Mouse (Mus musculus) midbrain, postnatal 0 days (tissue): ENCODE measurements around the gene Pced1b. TPM values are rescaled to one million over a fixed set of nuclear protein-coding genes. Genes with fewer than 3 reads are reported as not detected.

ENCODE experiments used
- ATAC-seq: fragments of 200-750 bp; cut with Nextera tagmentation; 2 replicates; pipeline ENCODE4 v1.8.0; 2017; ENCODE audit warnings: moderate number of reproducible peaks, mild to moderate bottlenecking, moderate TSS enrichment, moderate library complexity; ENCODE audit not compliant: low FRiP score
- DNase-seq: peaks from one replicate; pipeline ENCODE4 v3.0.0-alpha.2; 2015; ENCODE audit warnings: low spot score
- H3K27ac ChIP-seq: fragments of 300-500 bp; sonication (generic); 2 replicates; pipeline ENCODE4 v1.5.1; 2014; ENCODE audit warnings: low read depth, mild to moderate bottlenecking, low read length, mixed read lengths
- H3K27me3 ChIP-seq: fragments of 300-500 bp; sonication (generic); 2 replicates; pipeline ENCODE4 v1.6.1; 2014; ENCODE audit warnings: low read length, control low read depth, mixed read lengths; ENCODE audit not compliant: insufficient read depth
- H3K36me3 ChIP-seq: fragments of 300-500 bp; sonication (generic); 2 replicates; pipeline ENCODE4 v1.6.1; 2014; ENCODE audit warnings: low read length, control low read depth, mixed read lengths; ENCODE audit not compliant: insufficient read depth
- H3K4me1 ChIP-seq: fragments of 300-500 bp; sonication (generic); 2 replicates; pipeline ENCODE4 v1.6.1; 2014; ENCODE audit warnings: mild to moderate bottlenecking, control low read depth, antibody characterized with exemption, low read length, mixed read lengths; ENCODE audit not compliant: insufficient read depth
- H3K4me2 ChIP-seq: fragments of 300-500 bp; sonication (generic); 2 replicates; pipeline ENCODE4 v1.6.1; 2014; ENCODE audit warnings: low read depth, mild to moderate bottlenecking, low read length, mixed read lengths; ENCODE audit not compliant: poor library complexity, severe bottlenecking
- H3K4me3 ChIP-seq: fragments of 300-500 bp; sonication (generic); 2 replicates; pipeline ENCODE4 v1.5.1; 2014; ENCODE audit warnings: low read depth, mild to moderate bottlenecking, low read length, moderate library complexity
- H3K9ac ChIP-seq: fragments of 300-500 bp; sonication (generic); replicated peaks from 2 replicates; pipeline ENCODE4 v1.6.1; 2014; ENCODE audit warnings: mild to moderate bottlenecking, low read length, moderate library complexity, mixed read lengths; ENCODE audit not compliant: poor library complexity, severe bottlenecking
- H3K9me3 ChIP-seq: fragments of 300-500 bp; sonication (generic); 2 replicates; pipeline ENCODE4 v1.6.1; 2016; ENCODE audit warnings: low read length, control low read depth
- CTCF ChIP-seq: IDR thresholded peaks from 2 replicates; pipeline ENCODE4 v1.5.1; 2016; ENCODE audit warnings: antibody characterized with exemption, mild to moderate bottlenecking
- WGBS: fragments of 180-500 bp; shearing (Covaris S2); extraction: QIAGEN DNeasy Blood & Tissue Kit; methylation state at CpG from one replicate; pipeline ENCODE4 v1.1.7; 2014; 5-methylcytosine and 5-hydroxymethylcytosine counted together
- polyA plus RNA-seq: library from polyadenylated mRNA; unstranded; fragments of >200 nt; fragmentation: Nextera tagmentation; extraction: Ambion mirVana; gene quantifications from 2 replicates; pipeline ENCODE4 v1.2.1, GENCODE M21; 2015
- total RNA-seq: library from RNA; depleted of rRNA; stranded (reverse); fragments of >200 nt; gene quantifications from 2 replicates; pipeline ENCODE4 v1.2.3, GENCODE M21; 2014

The Pced1b gene
- total and polyA plus RNA-seq, 2 experiments from 2014 or later: 7.0 to 10.4 TPM

GRCm38 (mm10) chr15:97258483-97259230, 11.8 kb downstream of the Pced1b start:
- no peaks in the 10 kb centered on the region for H3K36me3 ChIP-seq
- no peak for DNase-seq
- no peak for ATAC-seq
- H3K4me3 ChIP-seq: no peak overlapping the region
- 85% methylated on average over 17 of the region's 17 CpGs for WGBS
- H3K9ac ChIP-seq: no peak overlapping the region
- TF ChIP-seq CTCF: no peak
- H3K4me2 ChIP-seq: no peak overlapping the region
- no peaks in the 10 kb centered on the region for H3K9me3 ChIP-seq
- no peaks in the 10 kb centered on the region for H3K4me1 ChIP-seq
- no peak overlapping the region for H3K27ac ChIP-seq
- no peaks in the 10 kb centered on the region for H3K27me3 ChIP-seq

- no peak overlapping the region for H3K27ac ChIP-seq
- ATAC-seq (no peak), DNase-seq (no peak)
- no peaks in the 10 kb centered on the region for H3K9me3 ChIP-seq
- H3K27me3 ChIP-seq: no peaks in the 10 kb centered on the region
- WGBS: 68% methylated on average over 8 of the region's 8 CpGs
- H3K36me3 ChIP-seq: no peaks in the 10 kb centered on the region
- H3K4me1 ChIP-seq: no peaks in the 10 kb centered on the region
- H3K4me2 ChIP-seq: no peak overlapping the region
- no peak overlapping the region for H3K9ac ChIP-seq
- TF ChIP-seq CTCF: no peak
- H3K4me3 ChIP-seq: no peak overlapping the region
Observed at GRCm38 (mm10) chr15:97259300-97259699, 12.4 kb downstream of the Pced1b start.

- Histone ChIP-seq H3K9ac (no peak overlapping the region), H3K4me1 (no peaks in the 10 kb centered on the region), H3K27me3 (no peaks in the 10 kb centered on the region), H3K4me2 (no peak overlapping the region), H3K4me3 (no peak overlapping the region), H3K27ac (no peak overlapping the region), H3K9me3 (no peaks in the 10 kb centered on the region), H3K36me3 (no peaks in the 10 kb centered on the region)
- no peak for TF ChIP-seq CTCF
- WGBS: 74% methylated on average over 11 of the region's 11 CpGs
- ATAC-seq: no peak
- DNase-seq: no peak
Observed at GRCm38 (mm10) chr15:97259968-97260597, 13.2 kb downstream of the Pced1b start.

- no peak overlapping the region for H3K4me2 ChIP-seq
- H3K9ac ChIP-seq: no peak overlapping the region
- no peak for TF ChIP-seq CTCF
- no peaks in the 10 kb centered on the region for H3K9me3 ChIP-seq
- ATAC-seq (no peak), DNase-seq (no peak)
- no peak overlapping the region for H3K4me3 ChIP-seq
- no peaks in the 10 kb centered on the region for H3K27me3 ChIP-seq
- WGBS: 80% methylated on average over 9 of the region's 9 CpGs
- no peak overlapping the region for H3K27ac ChIP-seq
- no peaks in the 10 kb centered on the region for H3K4me1 ChIP-seq
- no peaks in the 10 kb centered on the region for H3K36me3 ChIP-seq
Observed at GRCm38 (mm10) chr15:97262251-97262650, 15.3 kb downstream of the Pced1b start.

GRCm38 (mm10) chr15:97266236-97266845, 19.4 kb downstream of the Pced1b start:
- no peak for DNase-seq
- no peaks in the 10 kb centered on the region for H3K27me3 ChIP-seq
- H3K4me3 ChIP-seq: no peak overlapping the region
- H3K36me3 ChIP-seq: no peaks in the 10 kb centered on the region
- no peak overlapping the region for H3K4me2 ChIP-seq
- WGBS: 85% methylated on average over 14 of the region's 14 CpGs
- H3K9me3 ChIP-seq: no peaks in the 10 kb centered on the region
- ATAC-seq: no peak
- no peak for TF ChIP-seq CTCF
- no peak overlapping the region for H3K27ac ChIP-seq
- H3K4me1 ChIP-seq: no peaks in the 10 kb centered on the region
- H3K9ac ChIP-seq: no peak overlapping the region
